Mouse (Mus musculus) heart, postnatal 0 days (tissue): ENCODE measurements at regions not wholly inside any gene's neighbourhood (a gene's known extent, or its start where the extent isn't known, plus 50 kb on each side); places are given as distances from the start of the nearest gene placed in this dataset.
A peak's percentile ranks its signal among the peaks of the same experiment; 100 is the strongest.

ENCODE experiments used
- ATAC-seq: fragments of 200-750 bp; cut with Nextera tagmentation; 2 replicates; pipeline ENCODE4 v1.8.0; 2017; ENCODE audit warnings: low read depth, moderate number of reproducible peaks, moderate library complexity; ENCODE audit not compliant: insufficient read depth
- DNase-seq: peaks from one replicate; pipeline ENCODE4 v3.0.0-alpha.2; 2016; ENCODE audit warnings: low spot score
- H3K27ac ChIP-seq: fragments of 300-500 bp; sonication (generic); 2 replicates; pipeline ENCODE4 v1.5.1; 2014; ENCODE audit warnings: low read depth, mild to moderate bottlenecking
- H3K27me3 ChIP-seq: fragments of 300-500 bp; sonication (generic); 2 replicates; pipeline ENCODE4 v1.6.1; 2014; ENCODE audit warnings: low read length, mixed read lengths; ENCODE audit not compliant: control insufficient read depth, insufficient read depth
- H3K36me3 ChIP-seq: fragments of 300-500 bp; sonication (generic); replicated peaks from 2 replicates; pipeline ENCODE4 v1.6.1; 2014; ENCODE audit warnings: low read length, mixed read lengths; ENCODE audit not compliant: control insufficient read depth, insufficient read depth
- H3K4me1 ChIP-seq: fragments of 300-500 bp; sonication (generic); 2 replicates; pipeline ENCODE4 v1.6.1; 2014; ENCODE audit warnings: antibody characterized with exemption; ENCODE audit not compliant: control insufficient read depth, insufficient read depth
- H3K4me2 ChIP-seq: fragments of 300-500 bp; sonication (generic); 2 replicates; pipeline ENCODE4 v1.6.1; 2014; ENCODE audit warnings: low read depth, mild to moderate bottlenecking, low read length, moderate library complexity
- H3K4me3 ChIP-seq: fragments of 300-500 bp; sonication (generic); 2 replicates; pipeline ENCODE4 v1.5.1; 2014; ENCODE audit warnings: low read depth, low read length
- H3K9ac ChIP-seq: fragments of 300-500 bp; sonication (generic); replicated peaks from 2 replicates; pipeline ENCODE4 v1.6.1; 2014; ENCODE audit warnings: low read depth, low read length, mixed read lengths
- H3K9me3 ChIP-seq: fragments of 300-500 bp; sonication (generic); replicated peaks from 2 replicates; pipeline ENCODE4 v1.6.1; 2016; ENCODE audit warnings: low read length; ENCODE audit not compliant: control insufficient read depth
- CTCF ChIP-seq: IDR thresholded peaks from 2 replicates; pipeline ENCODE4 v1.5.1; 2016; ENCODE audit warnings: antibody characterized with exemption, control low read depth, low read depth
- EP300 ChIP-seq: IDR thresholded peaks from 2 replicates; pipeline ENCODE4 v1.6.1; 2016; ENCODE audit warnings: antibody characterized with exemption, low read depth
- WGBS: fragments of 180-500 bp; shearing (Covaris S2); extraction: QIAGEN DNeasy Blood & Tissue Kit; methylation state at CpG from one replicate; pipeline ENCODE4 v1.1.7; 2014; 5-methylcytosine and 5-hydroxymethylcytosine counted together

DNA sequence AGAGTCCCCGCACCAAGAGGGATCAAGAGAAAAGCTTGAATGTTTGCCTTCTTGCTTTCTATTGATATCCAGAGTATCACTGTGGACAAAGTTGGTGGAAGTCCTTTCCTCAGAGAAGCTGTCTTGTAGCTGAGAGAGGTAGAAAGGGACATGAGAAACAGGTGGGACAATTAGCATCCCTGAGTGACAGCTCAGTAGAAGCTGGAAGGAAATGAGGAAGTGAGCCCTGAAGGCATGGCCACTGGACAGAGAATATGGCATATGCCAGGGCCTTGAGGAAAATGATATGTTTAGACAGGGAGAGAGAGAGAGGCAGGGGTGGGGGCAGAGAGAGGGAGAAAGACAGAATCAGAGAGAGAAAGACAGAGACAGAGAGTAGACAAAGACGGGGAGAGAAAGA lies 241.4 kb downstream of the Nuak1 start:
- TF ChIP-seq EP300 = no peak
- TF ChIP-seq CTCF = no peak
- Histone ChIP-seq H3K4me2 (no peak overlapping the region), H3K36me3 (no peaks in the 10 kb centered on the region), H3K9me3 (no peaks in the 10 kb centered on the region), H3K4me1 (peaks cover 5% of the 10 kb centered on the region; the same call in 1 of the 2 replicates), H3K27me3 (no peaks in the 10 kb centered on the region), H3K4me3 (no peak overlapping the region), H3K27ac (no peak overlapping the region), H3K9ac (no peak overlapping the region)
- DNase-seq (no peak), ATAC-seq (no peak)
- WGBS = 92% methylated on average over 2 of the region's 2 CpGs

DNA sequence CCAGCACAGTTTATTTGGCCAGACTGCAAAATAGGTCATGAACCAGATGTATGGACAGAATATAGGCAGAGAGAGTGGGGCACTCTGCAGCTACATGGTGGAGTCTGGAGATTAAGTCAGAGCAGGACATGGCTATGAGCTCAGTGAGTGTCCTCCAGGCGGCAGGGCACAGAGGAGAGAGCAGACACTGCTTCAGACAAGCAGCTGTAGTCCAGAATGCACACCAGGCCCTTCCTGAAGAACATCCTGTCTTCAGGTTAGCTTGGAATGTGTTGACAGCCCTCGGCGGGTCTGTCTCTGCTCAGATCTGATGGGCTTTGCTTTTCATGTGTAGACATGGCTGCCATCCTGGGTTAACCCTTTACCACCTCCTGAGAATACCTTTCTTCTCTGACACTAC lies 238.6 kb downstream of the Nuak1 start:
- peak; percentile 24 for DNase-seq
- Histone ChIP-seq H3K36me3 (no peaks in the 10 kb centered on the region), H3K9me3 (no peaks in the 10 kb centered on the region), H3K9ac (no peak overlapping the region), H3K27ac (0 out of 2 replicates have a peak overlapping the region, but pooled peaks have one; percentile 16), H3K27me3 (no peaks in the 10 kb centered on the region), H3K4me1 (peaks cover 5% of the 10 kb centered on the region; the same call in 1 of the 2 replicates), H3K4me3 (no peak overlapping the region), H3K4me2 (no peak overlapping the region)
- WGBS = 2% methylated on average over 3 of the region's 3 CpGs
- TF ChIP-seq EP300 (no peak), CTCF (no peak)
- peak; percentile 55; the same call in 1 of the 2 replicates for ATAC-seq

GRCm38 (mm10) chr10:84212096-84212785 lies 228.2 kb downstream of the Nuak1 start:
- Histone ChIP-seq H3K36me3 (no peaks in the 10 kb centered on the region), H3K4me3 (no peak overlapping the region), H3K4me1 (no peaks in the 10 kb centered on the region), H3K4me2 (no peak overlapping the region), H3K9me3 (0 out of 2 replicates have a peak, but pooled peaks cover 6% of the 10 kb centered on the region), H3K9ac (no peak overlapping the region), H3K27ac (no peak overlapping the region), H3K27me3 (no peaks in the 10 kb centered on the region)
- DNase-seq (no peak), ATAC-seq (no peak)
- 62% methylated on average over 5 of the region's 5 CpGs for WGBS
- TF ChIP-seq CTCF (no peak), EP300 (no peak)

DNA sequence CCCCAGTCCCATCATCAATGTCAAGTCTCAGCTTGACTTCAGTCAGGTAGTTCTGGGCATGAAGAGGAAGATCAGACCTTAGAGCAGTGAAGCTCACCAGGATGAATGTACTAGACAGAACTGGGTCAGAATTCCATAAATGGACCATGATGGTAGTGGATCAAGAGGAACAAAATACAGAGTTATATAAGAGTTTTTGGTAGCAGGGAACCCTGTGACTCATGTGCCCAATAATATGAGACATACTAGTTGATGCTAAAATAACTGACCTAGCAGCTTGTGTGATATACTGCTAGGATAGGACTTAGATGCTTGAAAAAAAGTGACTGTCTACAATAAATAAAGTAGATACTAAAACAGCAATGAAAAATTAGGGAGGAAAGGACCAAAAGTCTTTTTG lies 225.6 kb downstream of the Nuak1 start:
- Histone ChIP-seq H3K4me3 (no peak overlapping the region), H3K9me3 (no peaks in the 10 kb centered on the region), H3K4me2 (no peak overlapping the region), H3K27me3 (no peaks in the 10 kb centered on the region), H3K27ac (no peak overlapping the region), H3K36me3 (no peaks in the 10 kb centered on the region), H3K4me1 (no peaks in the 10 kb centered on the region), H3K9ac (no peak overlapping the region)
- no peak for DNase-seq
- ATAC-seq = no peak
- TF ChIP-seq EP300 (no peak), CTCF (no peak)

- H3K9me3 ChIP-seq = no peaks in the 10 kb centered on the region
- no peaks in the 10 kb centered on the region for H3K36me3 ChIP-seq
- no peak overlapping the region for H3K9ac ChIP-seq
- no peak overlapping the region for H3K4me3 ChIP-seq
- no peaks in the 10 kb centered on the region for H3K27me3 ChIP-seq
- H3K27ac ChIP-seq = peak overlapping the region; percentile 93
- no peak for TF ChIP-seq CTCF
- TF ChIP-seq EP300 = no peak
- 51% methylated on average over 7 of the region's 7 CpGs for WGBS
- no peak overlapping the region for H3K4me2 ChIP-seq
- DNase-seq (no peak), ATAC-seq (no peak)
- H3K4me1 ChIP-seq = peaks cover 13% of the 10 kb centered on the region
Observed at GRCm38 (mm10) chr10:84229224-84229921, 211.0 kb downstream of the Nuak1 start.
